Mouse (Mus musculus): ENCODE measurements around the gene Bag2. TPM values are rescaled to one million over a fixed set of nuclear protein-coding genes. Genes with fewer than 3 reads are reported as not detected.
A peak's percentile ranks its signal among the peaks of the same experiment; 100 is the strongest.
"Not testable (repeated sequence)": the region's sequence is repeated elsewhere in the genome, so short reads cannot be mapped to it uniquely, and the experiment has no call there.

Bag2 gene
- polyA plus RNA-seq, 1 experiment = 10.5 TPM

DNA sequence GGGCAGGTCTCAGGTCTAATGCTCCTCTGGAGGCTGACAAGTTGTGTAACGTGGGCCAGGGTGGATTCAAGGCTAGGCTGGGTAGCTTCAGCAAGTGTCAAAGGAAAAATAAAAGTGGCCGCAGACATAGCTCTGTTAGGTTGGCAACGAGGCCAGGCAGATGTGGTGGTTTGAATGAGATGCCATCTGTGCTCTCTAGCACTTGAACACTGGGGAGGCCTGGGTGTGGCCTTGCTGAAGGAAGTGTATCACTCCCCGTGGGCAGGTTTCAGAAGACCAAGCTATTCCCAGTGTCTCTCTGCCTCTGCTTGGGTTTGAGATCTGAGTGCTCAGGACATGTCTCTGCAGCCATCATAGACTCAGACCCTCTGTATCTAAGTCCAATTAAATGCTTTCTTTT is 893 bp upstream of the Bag2 start:
- no peaks in the 10 kb centered on the region for H3K27me3 ChIP-seq (ENCODE audit: control insufficient read depth, insufficient read depth, low read length)
- no peaks in the 10 kb centered on the region for H3K36me3 ChIP-seq (ENCODE audit: control insufficient read depth, insufficient read depth, low read length)
- no peak overlapping the region for H3K4me3 ChIP-seq (ENCODE audit: control insufficient read depth, low read depth, low read length)
- H3K27ac ChIP-seq (ENCODE audit: control insufficient read depth, insufficient read depth, low read depth, low read length) = peak overlapping the region; percentile 53
- H3K4me1 ChIP-seq (ENCODE audit: control insufficient read depth, insufficient read depth, low read length) = peaks cover 13% of the 10 kb centered on the region
- TF ChIP-seq POLR2A (IDR thresholded peaks at IDR 0.05; ENCODE audit: control insufficient read depth, low read depth, low read length) = no peak
- no peak for TF ChIP-seq CTCF (IDR thresholded peaks at IDR 0.05; ENCODE audit: control insufficient read depth, insufficient read depth, insufficient replicate concordance, low read depth, low read length)

DNA sequence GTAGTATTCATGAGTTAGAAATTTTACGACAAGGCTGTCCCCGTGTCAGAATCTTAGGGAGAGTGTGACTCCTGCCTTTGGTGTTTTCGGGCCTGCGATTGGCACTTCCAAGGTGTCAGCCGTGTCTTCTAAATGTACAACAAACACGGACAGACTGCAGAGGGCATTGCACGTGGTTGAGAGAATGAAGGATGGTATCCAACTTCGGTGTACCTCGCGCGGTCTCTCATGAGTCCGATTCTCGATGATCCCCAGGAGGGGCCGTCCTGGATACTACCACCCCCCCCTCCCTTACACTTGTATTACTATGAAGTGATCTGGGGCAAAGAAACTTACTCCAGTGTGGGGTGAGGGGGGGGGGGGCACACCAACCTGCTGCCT is 572 bp downstream of the Bag2 start:
- Histone ChIP-seq H3K4me1 (ENCODE audit: control insufficient read depth, insufficient read depth, low read length) (peaks cover 13% of the 10 kb centered on the region), H3K27me3 (ENCODE audit: control insufficient read depth, insufficient read depth, low read length) (no peaks in the 10 kb centered on the region), H3K27ac (ENCODE audit: control insufficient read depth, insufficient read depth, low read depth, low read length) (peak overlapping the region; percentile 63), H3K4me3 (ENCODE audit: control insufficient read depth, low read depth, low read length) (peak overlapping the region; percentile 95), H3K36me3 (ENCODE audit: control insufficient read depth, insufficient read depth, low read length) (no peaks in the 10 kb centered on the region)
- TF ChIP-seq CTCF (IDR thresholded peaks at IDR 0.05; ENCODE audit: control insufficient read depth, insufficient read depth, insufficient replicate concordance, low read depth, low read length) = no peak
- no peak for TF ChIP-seq POLR2A (IDR thresholded peaks at IDR 0.05; ENCODE audit: control insufficient read depth, low read depth, low read length)

DNA sequence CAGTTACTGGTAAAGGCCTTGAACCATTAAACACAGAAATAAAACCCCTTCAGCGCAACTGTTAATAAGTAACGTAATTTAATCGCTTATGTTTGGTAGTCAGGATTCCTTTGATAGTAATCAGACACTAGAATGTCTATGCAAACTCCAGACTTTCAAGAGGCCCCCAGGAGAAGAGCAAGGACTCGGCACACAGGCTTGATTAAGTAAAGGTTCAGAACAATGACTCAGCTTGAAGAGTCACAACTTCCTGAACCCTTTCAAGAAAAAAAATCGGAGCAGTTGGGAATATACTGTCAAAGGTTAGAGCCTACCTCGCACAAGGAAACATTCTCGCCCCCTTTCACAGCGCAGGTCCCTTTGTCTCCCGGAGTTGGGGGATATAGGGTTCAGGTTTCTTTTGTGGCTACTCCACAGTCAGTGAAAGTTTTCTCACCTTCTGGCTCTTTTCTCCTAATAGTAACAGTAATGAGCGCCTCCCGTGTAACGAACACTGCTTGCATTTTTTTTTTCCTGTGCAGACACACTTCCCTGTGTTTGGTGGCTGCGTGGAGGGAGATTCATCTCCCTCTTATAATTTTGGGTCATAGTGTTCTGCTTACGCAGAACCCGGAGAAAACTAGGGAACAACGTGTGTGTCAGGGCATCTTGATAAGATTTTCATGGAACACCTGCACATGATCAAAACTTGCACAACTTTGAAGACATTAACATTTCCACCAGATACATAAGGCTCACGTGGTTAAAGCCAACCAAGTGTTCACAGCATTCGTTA is 1.1 kb downstream of the Bag2 start:
- Histone ChIP-seq H3K4me3 (ENCODE audit: control insufficient read depth, low read depth, low read length) (peak overlapping the region; percentile 95), H3K27ac (ENCODE audit: control insufficient read depth, insufficient read depth, low read depth, low read length) (peak overlapping the region; percentile 63), H3K4me1 (ENCODE audit: control insufficient read depth, insufficient read depth, low read length) (peaks cover 13% of the 10 kb centered on the region), H3K36me3 (ENCODE audit: control insufficient read depth, insufficient read depth, low read length) (no peaks in the 10 kb centered on the region), H3K27me3 (ENCODE audit: control insufficient read depth, insufficient read depth, low read length) (no peaks in the 10 kb centered on the region)
- TF ChIP-seq POLR2A (IDR thresholded peaks at IDR 0.05; ENCODE audit: control insufficient read depth, low read depth, low read length) (no peak), CTCF (IDR thresholded peaks at IDR 0.05; ENCODE audit: control insufficient read depth, insufficient read depth, insufficient replicate concordance, low read depth, low read length) (no peak)

DNA sequence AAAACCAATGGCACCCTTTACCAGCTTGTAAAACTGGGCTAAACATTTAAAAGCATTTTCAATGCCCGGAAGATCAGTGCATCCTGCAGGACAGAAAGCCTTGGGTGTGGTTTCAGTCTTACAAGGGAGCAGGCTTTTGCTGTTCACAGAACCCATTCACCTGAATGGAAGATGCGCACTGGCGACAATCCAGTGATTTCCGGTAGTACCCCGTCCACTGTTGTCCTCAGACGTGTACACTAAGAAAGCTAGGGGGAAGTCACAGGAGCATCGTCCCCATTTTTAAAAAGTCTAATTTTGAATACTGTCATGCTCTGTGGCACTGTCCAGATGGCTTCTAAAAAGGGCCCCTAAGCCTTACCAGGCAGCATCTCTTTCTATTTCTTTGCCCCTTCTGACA is 1.8 kb downstream of the Bag2 start:
- peak overlapping the region; percentile 29; the same call in 1 of the 2 replicates for H3K27ac ChIP-seq (ENCODE audit: control insufficient read depth, insufficient read depth, low read depth, low read length)
- H3K36me3 ChIP-seq (ENCODE audit: control insufficient read depth, insufficient read depth, low read length) = no peaks in the 10 kb centered on the region
- peaks cover 13% of the 10 kb centered on the region for H3K4me1 ChIP-seq (ENCODE audit: control insufficient read depth, insufficient read depth, low read length)
- no peaks in the 10 kb centered on the region for H3K27me3 ChIP-seq (ENCODE audit: control insufficient read depth, insufficient read depth, low read length)
- TF ChIP-seq POLR2A (IDR thresholded peaks at IDR 0.05; ENCODE audit: control insufficient read depth, low read depth, low read length) (no peak), CTCF (IDR thresholded peaks at IDR 0.05; ENCODE audit: control insufficient read depth, insufficient read depth, insufficient replicate concordance, low read depth, low read length) (no peak)
- H3K4me3 ChIP-seq (ENCODE audit: control insufficient read depth, low read depth, low read length) = no peak overlapping the region

DNA sequence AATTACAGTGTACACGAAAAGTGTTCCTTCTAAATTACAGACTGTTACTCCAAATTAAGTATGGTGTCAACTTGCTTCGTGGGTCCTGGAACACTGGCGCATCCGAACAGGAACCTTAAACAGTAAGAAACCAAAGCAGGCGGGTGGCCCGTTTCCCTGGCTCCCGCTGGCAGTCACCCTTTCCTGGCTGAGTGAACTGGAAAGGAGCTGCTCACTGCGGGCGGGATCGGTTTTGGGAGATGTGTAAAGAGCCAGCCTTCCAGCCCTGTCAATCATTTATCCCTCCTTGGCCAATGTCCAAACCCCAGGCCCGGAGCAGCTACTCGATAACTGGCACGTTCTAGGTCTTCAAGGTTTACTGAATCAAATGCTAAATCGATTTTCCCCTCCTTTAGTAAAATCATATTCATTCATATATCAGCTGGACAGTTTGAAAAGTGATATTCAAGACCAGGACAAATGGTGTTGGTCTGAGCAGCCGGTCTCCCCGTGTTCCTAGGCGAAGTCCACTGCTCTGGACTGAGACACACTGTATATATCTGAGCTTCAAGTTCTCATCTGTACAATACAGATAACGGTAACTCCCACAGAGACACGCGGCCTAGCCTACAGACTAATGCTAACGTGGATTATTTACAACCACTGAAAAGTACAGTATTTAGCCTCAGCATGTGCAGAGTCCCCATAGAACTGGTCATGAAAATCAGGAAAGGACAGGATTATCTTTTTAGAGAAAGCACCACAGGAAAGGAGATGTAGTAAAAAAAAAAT is 2.4 kb downstream of the Bag2 start:
- TF ChIP-seq POLR2A (IDR thresholded peaks at IDR 0.05; ENCODE audit: control insufficient read depth, low read depth, low read length) (no peak), CTCF (IDR thresholded peaks at IDR 0.05; ENCODE audit: control insufficient read depth, insufficient read depth, insufficient replicate concordance, low read depth, low read length) (no peak)
- no peak overlapping the region for H3K27ac ChIP-seq (ENCODE audit: control insufficient read depth, insufficient read depth, low read depth, low read length)
- H3K4me3 ChIP-seq (ENCODE audit: control insufficient read depth, low read depth, low read length) = no peak overlapping the region

DNA sequence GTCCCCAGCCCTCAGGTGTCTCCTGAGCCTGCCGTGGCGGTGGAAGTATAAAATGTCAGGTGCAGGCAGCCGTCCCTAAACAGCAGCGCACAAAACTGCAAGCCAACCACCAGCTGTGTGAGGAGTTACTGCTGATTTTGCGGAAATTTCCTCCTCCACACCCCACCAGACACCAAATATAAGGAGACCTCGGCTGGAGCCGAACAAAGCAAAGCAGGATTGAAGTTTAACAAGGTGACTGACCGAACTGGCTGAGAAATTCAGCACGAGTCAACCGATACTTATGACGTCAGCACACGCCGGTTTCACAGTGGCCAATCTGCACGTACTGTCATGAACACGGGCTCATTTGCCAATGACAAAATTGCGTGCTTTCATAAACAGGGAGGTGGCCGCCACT is 3.5 kb downstream of the Bag2 start:
- TF ChIP-seq POLR2A (IDR thresholded peaks at IDR 0.05; ENCODE audit: control insufficient read depth, low read depth, low read length) (no peak), CTCF (IDR thresholded peaks at IDR 0.05; ENCODE audit: control insufficient read depth, insufficient read depth, insufficient replicate concordance, low read depth, low read length) (no peak)
- H3K27ac ChIP-seq (ENCODE audit: control insufficient read depth, insufficient read depth, low read depth, low read length) = no peak overlapping the region
- H3K4me1 ChIP-seq (ENCODE audit: control insufficient read depth, insufficient read depth, low read length) = peaks cover 13% of the 10 kb centered on the region
- H3K4me3 ChIP-seq (ENCODE audit: control insufficient read depth, low read depth, low read length) = no peak overlapping the region
- no peaks in the 10 kb centered on the region for H3K36me3 ChIP-seq (ENCODE audit: control insufficient read depth, insufficient read depth, low read length)
- H3K27me3 ChIP-seq (ENCODE audit: control insufficient read depth, insufficient read depth, low read length) = no peaks in the 10 kb centered on the region

More for the DNA sequence above, 2.4 kb downstream of the Bag2 start:
- Histone ChIP-seq H3K36me3 (ENCODE audit: control insufficient read depth, insufficient read depth, low read length) (no peaks in the 10 kb centered on the region), H3K4me1 (ENCODE audit: control insufficient read depth, insufficient read depth, low read length) (peaks cover 13% of the 10 kb centered on the region), H3K27me3 (ENCODE audit: control insufficient read depth, insufficient read depth, low read length) (no peaks in the 10 kb centered on the region)

DNA sequence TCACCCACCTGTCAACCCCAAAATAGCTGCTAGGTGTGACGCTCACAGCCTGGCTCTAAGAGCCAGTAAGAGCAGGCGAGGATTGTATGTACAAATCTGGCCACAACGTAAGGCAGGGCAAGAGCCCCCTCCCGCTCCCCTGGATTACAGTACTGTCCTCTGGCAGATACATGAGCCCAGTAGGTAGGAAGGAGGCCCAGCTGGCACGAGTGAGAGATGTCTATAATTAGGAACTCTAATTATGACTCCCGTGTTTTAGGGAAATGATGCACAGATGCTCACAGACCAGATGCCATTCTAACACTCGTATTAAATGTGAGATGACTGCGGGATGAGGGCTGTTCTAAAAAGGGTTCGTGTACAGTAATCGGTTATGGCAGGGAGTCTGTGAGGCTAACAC is 6.3 kb downstream of the Bag2 start:
- Histone ChIP-seq H3K4me3 (ENCODE audit: control insufficient read depth, low read depth, low read length) (no peak overlapping the region), H3K4me1 (ENCODE audit: control insufficient read depth, insufficient read depth, low read length) (peaks cover 2% of the 10 kb centered on the region), H3K27ac (ENCODE audit: control insufficient read depth, insufficient read depth, low read depth, low read length) (no peak overlapping the region), H3K27me3 (ENCODE audit: control insufficient read depth, insufficient read depth, low read length) (no peaks in the 10 kb centered on the region), H3K36me3 (ENCODE audit: control insufficient read depth, insufficient read depth, low read length) (no peaks in the 10 kb centered on the region)
- TF ChIP-seq CTCF (IDR thresholded peaks at IDR 0.05; ENCODE audit: control insufficient read depth, insufficient read depth, insufficient replicate concordance, low read depth, low read length) = no peak
- TF ChIP-seq POLR2A (IDR thresholded peaks at IDR 0.05; ENCODE audit: control insufficient read depth, low read depth, low read length) = no peak

DNA sequence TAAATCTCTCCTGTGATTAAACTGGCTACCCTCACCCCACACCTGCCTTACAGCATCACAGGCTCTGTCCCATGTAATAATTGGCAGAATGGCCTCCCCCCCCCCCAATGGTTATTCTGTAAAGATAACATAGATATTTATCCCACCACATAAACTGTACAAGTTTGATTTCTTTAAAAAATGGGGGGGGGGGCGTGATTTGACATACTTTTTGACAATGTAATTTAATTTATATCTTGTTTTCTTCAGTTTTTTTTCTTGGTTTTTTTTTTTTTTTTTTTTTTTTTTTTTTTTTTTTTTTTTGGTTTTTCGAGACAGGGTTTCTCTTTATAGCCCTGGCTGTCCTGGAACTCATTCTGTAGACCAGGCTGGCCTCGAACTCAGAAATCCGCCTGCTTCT is 7.9 kb downstream of the Bag2 start:
- H3K27ac ChIP-seq (ENCODE audit: control insufficient read depth, insufficient read depth, low read depth, low read length); H3K27me3 ChIP-seq (ENCODE audit: control insufficient read depth, insufficient read depth, low read length); H3K36me3 ChIP-seq (ENCODE audit: control insufficient read depth, insufficient read depth, low read length); H3K4me3 ChIP-seq (ENCODE audit: control insufficient read depth, low read depth, low read length); H3K4me1 ChIP-seq (ENCODE audit: control insufficient read depth, insufficient read depth, low read length): not testable (repeated sequence)
